Mouse (Mus musculus) bone marrow, adult 2 months (tissue): ENCODE data around the gene Clps.

Source experiments
- CTCF ChIP-seq: fragments of 200-500 bp; IDR thresholded peaks from 2 replicates; pipeline ENCODE4 v1.5.1; 2011; ENCODE audit warnings: low read length, control low read depth; ENCODE audit not compliant: control insufficient read depth, insufficient read depth
- POLR2A ChIP-seq: fragments of 200-500 bp; IDR thresholded peaks from 2 replicates; pipeline ENCODE4 v1.6.1; 2011; ENCODE audit warnings: low read depth, mild to moderate bottlenecking, control low read depth, low read length, borderline replicate concordance; ENCODE audit not compliant: control insufficient read depth

DNA sequence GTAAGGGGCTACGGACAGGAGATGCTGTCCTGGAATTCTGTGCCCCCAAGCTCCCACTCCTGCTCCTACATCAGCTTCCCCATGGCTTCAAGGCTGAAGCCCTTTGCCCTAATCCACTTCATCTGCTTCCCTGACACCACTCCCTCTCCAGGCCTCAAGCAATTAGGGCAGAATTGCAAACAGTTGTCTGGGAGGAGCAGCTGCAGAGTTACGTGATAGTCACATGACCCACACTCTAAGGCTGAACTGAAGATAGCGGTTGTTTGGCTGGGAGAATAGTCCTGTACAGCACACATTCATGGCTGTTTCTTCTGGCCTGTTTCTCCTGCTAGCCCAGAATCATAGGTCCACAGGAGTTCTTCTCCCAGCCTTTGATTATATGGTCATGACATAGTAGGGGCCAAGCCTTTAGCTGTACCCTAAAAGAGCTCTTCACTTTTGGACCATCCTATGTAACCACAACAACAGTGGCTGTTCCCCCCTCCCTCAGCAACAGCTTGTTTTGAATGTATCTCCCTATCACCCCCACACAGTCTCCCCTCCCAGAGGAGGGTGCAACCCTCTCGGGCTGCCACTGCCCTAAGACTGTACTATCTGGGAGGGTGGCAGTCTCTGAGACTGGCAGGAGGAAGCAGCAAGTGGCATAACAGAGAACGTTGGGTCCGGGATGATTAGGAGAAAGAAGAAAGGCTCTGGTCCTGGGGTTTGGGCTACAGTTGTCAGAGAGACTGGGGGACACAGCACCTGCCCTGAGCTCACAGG, 3.8 kb downstream of the Clps start:
- TF ChIP-seq POLR2A (no peak), CTCF (no peak)
